Mouse (Mus musculus): ENCODE measurements at regions not wholly inside any gene's neighbourhood (a gene's known extent, or its start where the extent isn't known, plus 50 kb on each side); places are given as distances from the start of the nearest gene placed in this dataset.

- no peak for DNase-seq
These were observed 277.6 kb upstream of the Smim15 start for GRCm38 (mm10) chr13:107766397-107767261.

GRCm38 (mm10) chr13:107763911-107764310 is 280.3 kb upstream of the Smim15 start:
- no peak for DNase-seq

- DNase-seq, result no peak
These were observed 283.7 kb upstream of the Smim15 start for GRCm38 (mm10) chr13:107760511-107760910.

GRCm38 (mm10) chr13:107758327-107759095 is 285.7 kb upstream of the Smim15 start:
- no peak for DNase-seq

GRCm38 (mm10) chr13:107752745-107753144 is 291.5 kb upstream of the Smim15 start:
- no peak for DNase-seq

- no peak for DNase-seq
These were observed 300.6 kb upstream of the Smim15 start for GRCm38 (mm10) chr13:107743464-107744218.

- peak; percentile 56 for DNase-seq
These were observed 307.7 kb upstream of the Smim15 start for GRCm38 (mm10) chr13:107736581-107736980.

- DNase-seq, result no peak
These were observed 309.9 kb upstream of the Smim15 start for GRCm38 (mm10) chr13:107734161-107734905.

GRCm38 (mm10) chr13:107730976-107731375 is 313.3 kb upstream of the Smim15 start:
- no peak for DNase-seq

- no peak for DNase-seq
These were observed 317.8 kb upstream of the Smim15 start for GRCm38 (mm10) chr13:107726491-107726890.

- no peak for DNase-seq
These were observed 322.3 kb upstream of the Smim15 start for GRCm38 (mm10) chr13:107721901-107722300.

- no peak for DNase-seq
These were observed 323.2 kb upstream of the Smim15 start for GRCm38 (mm10) chr13:107720874-107721574.

- no peak for DNase-seq
These were observed 325.1 kb upstream of the Smim15 start for GRCm38 (mm10) chr13:107718973-107719620.

- DNase-seq, result no peak
These were observed 328.6 kb upstream of the Smim15 start for GRCm38 (mm10) chr13:107715616-107716015.

- peak; percentile 80 for DNase-seq
These were observed 330.2 kb upstream of the Smim15 start for GRCm38 (mm10) chr13:107714001-107714400.

- no peak for DNase-seq
These were observed 332.8 kb upstream of the Smim15 start for GRCm38 (mm10) chr13:107711341-107711994.

GRCm38 (mm10) chr13:107710368-107710767 is 333.9 kb upstream of the Smim15 start:
- no peak for DNase-seq

- DNase-seq, result no peak
These were observed 334.4 kb upstream of the Smim15 start for GRCm38 (mm10) chr13:107709828-107710227.

GRCm38 (mm10) chr13:107703736-107704135 is 340.5 kb upstream of the Smim15 start:
- DNase-seq, result no peak
